Mouse (Mus musculus): ENCODE measurements at regions not wholly inside any gene's neighbourhood (a gene's known extent, or its start where the extent isn't known, plus 50 kb on each side); places are given as distances from the start of the nearest gene placed in this dataset.

DNA sequence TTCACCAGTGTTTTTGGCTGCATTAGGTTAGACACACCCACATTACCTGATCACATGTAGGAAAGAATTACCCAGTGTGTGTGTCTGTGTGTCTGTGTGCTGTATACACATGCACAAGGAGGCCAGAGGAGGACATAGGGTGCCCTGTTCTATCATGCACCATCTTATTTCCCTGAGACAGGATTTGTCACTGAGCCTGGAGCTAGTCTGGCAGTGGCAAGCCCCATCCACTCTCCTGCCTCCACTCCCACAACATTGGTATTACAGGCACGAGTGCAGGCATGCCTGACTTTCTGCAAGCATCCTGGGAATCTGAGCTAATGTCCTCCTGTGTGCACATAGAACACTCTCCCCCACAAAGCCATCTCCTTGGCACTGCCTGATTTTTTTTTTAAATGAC, 162.1 kb upstream of the Cops8 start:
- no peak for DNase-seq (ENCODE audit: low spot score in 2 of 2)

DNA sequence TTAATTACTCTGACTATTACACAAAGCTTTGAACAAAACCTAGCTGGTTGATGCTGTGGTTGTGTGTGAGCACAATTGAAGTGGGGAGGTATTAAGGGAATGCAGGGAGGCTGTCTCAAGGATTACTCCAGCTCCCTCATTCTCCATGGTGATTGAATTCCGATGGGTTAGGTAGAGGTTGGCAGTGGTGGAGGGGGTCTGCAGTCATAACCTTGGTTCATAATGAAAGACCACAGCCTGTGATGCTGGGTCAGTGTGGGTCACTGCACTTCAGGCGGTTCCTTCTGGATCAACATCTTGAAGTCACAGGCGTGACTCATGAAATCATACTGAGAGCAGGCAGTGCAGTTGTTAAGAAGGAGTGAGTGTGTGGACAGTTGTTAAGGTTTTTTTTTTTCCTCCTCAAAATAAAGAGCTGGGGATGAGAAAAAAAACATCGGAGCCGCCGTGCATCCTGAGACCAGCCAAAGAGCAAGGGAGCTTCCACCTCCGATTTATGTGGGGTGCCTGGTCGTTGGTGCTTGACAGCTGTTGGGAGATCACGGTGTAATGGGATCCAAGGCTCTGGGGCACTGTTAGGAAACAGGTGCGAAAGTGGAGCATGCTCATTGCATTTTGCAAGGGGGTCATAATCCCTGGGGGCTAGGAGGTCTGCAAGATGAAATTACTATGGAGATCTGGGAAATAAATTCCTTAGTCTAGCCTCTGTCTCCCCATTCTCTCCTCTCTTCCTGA, 161.5 kb upstream of the Cops8 start:
- intact Hi-C loops (cut with DNase I), result no loop called here
- DNase-seq (ENCODE audit: low spot score in 2 of 2), result no peak

More for the DNA sequence above, 162.1 kb upstream of the Cops8 start:
- intact Hi-C loops (cut with DNase I), result no loop called here

DNA sequence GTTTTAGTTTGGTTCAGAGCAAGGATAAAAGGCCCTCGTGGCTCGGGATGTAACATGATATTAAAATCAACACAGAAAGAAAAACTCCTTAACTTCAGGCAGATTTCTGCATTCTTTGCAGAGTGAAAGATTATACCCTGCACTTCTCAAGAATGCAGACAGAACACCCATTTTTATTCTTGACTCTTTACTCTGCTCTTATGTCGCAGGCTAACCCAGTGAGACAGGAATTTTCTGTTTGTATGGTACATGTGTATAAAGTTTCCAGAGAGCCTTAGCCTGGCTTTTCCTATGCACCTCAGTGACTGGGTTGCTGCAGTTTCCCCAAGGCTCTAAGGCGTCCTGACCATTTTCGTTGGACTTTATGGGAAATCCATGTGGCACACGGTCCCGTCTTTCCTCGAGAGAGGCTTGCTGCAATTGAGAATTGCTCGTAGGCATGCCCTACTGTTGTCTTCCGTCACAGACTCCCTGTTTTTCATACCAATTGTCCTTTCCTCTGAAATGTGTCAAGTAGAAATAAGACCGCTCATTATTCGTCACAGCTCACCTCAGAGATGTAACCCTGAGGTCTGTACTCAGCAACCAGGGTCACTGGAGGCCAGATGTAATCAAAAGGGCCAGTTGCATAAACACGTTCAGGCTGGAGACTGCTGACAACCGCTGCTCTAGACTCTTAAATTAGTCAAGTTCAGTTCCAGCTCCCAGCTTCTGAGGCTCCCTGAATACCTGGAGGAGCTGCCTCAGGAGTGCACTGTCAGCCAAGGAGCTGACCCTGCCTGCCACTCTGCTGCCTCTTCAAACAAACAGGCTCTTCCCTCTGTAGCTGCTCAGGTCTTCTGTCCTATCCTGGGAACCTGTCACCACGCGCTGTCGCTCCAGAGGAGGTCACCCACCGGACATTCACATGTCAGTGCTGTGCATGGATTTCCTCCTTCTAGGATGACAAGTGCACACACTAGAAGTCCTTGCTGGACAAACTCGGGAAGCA, 160.2 kb upstream of the Cops8 start:
- no peak for DNase-seq (ENCODE audit: low spot score in 2 of 2)
- intact Hi-C loops (cut with DNase I), result no loop called here

DNA sequence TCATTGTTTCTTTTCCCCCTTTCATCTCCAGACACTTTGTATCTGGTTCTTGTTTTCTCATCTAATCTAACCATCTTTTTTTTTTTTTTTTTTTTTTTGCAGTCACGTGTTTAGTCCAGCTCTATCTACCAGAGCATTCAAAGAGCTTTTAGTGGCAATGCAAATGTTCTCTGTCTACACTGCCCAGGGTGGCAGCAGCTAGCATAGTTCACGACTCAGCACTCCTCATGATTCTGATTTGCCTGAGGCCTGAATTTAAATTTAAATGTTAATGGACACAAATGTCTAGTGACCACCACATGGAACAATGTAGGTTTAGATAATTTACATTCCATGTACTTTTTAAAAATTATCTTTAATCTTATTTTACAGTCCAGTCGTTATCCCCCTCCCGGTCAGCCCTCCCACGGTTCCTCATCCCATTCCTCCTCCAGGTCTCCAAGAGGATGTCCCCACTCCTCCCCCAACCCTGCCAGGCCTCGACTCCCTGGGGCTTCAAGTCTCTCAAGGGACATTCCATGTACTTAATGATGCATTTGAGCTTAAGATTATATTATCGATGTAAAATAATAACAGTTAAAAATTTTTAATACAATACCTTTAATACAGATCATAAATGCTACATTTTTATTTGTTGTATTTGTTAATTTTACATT, 153.1 kb upstream of the Cops8 start:
- DNase-seq (ENCODE audit: low spot score in 2 of 2), result no peak

GRCm38 (mm10) chr1:90451942-90452557, 150.7 kb upstream of the Cops8 start:
- DNase-seq (ENCODE audit: low spot score in 2 of 2), result no peak
- intact Hi-C loops (cut with DNase I), result no loop called here

More for the DNA sequence above, 153.1 kb upstream of the Cops8 start:
- intact Hi-C loops (cut with DNase I), result no loop called here

- no peak for DNase-seq (ENCODE audit: low spot score in 2 of 2)
- intact Hi-C loops (cut with DNase I), result no loop called here
Measured at GRCm38 (mm10) chr1:90454263-90454662, 148.5 kb upstream of the Cops8 start.

- DNase-seq (ENCODE audit: low spot score in 2 of 2), result no peak
- intact Hi-C loops (cut with DNase I), result no loop called here
Measured at GRCm38 (mm10) chr1:90457396-90457795, 145.4 kb upstream of the Cops8 start.

DNA sequence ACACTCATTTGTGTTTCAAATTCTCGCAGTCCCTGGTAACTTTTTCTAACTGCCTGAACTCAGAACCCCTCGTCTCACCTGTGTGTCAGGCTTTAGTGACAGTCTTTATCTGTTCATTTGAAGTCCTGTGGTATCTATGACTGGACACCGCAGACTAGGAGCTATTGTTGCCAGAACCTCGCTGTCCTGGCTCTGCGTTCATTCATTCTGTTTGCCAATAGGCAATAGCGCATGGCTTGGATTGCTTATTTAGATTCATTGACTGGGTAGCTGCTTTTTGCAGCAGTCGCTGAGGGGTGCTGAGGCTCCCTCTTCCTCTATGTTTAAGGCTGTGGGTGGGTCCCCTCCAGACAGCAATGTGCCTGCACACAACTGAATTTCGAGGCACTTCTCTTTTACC, 144.6 kb upstream of the Cops8 start:
- no peak for DNase-seq (ENCODE audit: low spot score in 2 of 2)
- intact Hi-C loops (cut with DNase I), result no loop called here

GRCm38 (mm10) chr1:90461699-90462098, 141.1 kb upstream of the Cops8 start:
- intact Hi-C loops (cut with DNase I), result loop anchor here (5.0 kb wide), 1 partner anchor 184 kb away; no protein-coding TSS in a partner anchor
- DNase-seq (ENCODE audit: low spot score in 2 of 2), result peak; percentile 39 to 83

DNA sequence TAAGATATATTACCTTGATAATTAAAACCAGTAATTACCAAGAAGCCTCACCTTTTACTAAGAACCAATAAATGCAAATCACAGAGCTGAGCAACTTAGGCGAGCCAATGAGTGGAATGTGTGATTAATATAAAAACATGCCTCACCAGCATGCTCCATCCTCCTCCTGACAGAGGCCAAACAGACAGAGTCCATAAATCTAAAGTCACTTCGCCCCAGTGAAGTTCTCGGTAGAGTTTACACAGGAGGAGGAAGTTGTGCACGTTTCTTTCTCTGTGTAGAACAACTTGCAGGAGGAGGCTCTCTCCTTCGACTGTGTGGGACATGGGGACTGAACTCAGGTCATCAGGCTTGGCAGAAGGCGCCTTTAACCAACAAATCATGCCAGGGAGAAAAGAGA, 139.5 kb upstream of the Cops8 start:
- intact Hi-C loops (cut with DNase I), result loop anchor here (5.0 kb wide), 1 partner anchor 186 kb away; no protein-coding TSS in a partner anchor
- no peak for DNase-seq (ENCODE audit: low spot score in 2 of 2)

DNA sequence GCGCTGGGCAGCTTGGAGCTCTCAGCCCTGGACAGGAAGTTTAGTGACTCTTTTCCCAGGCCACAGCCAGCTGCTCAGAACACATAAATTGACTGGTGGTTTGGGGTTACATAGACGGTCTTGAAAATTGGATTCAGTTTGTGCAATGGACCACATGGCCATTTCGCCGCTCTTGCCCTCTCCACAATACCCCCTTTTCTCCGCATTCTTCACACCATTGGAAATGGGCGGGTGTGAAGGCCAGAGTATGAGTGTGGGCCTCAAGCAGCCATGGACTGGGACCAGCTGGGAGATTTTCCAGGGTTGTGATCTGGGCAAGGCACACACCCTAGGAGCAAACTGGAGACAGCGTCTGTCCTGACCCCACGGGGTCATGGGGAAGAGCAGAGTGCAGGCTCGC, 135.1 kb upstream of the Cops8 start:
- DNase-seq (ENCODE audit: low spot score in 2 of 2), result no peak
- intact Hi-C loops (cut with DNase I), result no loop called here

DNA sequence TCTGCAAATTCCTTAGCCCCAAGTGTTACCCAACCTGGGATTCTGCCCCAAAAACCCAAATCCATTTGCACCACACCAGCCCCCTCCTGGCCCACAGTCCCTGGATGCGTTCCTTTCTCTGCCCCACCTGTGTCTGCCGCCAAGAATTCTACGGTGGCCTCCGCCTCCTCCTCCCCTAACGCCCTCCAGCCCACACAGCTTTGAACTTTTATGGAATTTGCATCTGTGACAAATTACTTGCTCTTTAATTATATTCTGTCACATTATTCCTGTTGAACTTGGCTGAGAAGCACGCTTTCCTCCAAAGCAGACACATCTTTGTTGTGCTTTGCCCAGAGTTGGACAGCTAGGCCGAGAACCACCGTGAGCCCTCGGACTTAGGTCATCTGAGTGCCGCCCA, 131.8 kb upstream of the Cops8 start:
- intact Hi-C loops (cut with DNase I), result loop anchor here (5.0 kb wide), 1 partner anchor 116 kb away; no protein-coding TSS in a partner anchor
- DNase-seq (ENCODE audit: low spot score in 2 of 2), result no peak

DNA sequence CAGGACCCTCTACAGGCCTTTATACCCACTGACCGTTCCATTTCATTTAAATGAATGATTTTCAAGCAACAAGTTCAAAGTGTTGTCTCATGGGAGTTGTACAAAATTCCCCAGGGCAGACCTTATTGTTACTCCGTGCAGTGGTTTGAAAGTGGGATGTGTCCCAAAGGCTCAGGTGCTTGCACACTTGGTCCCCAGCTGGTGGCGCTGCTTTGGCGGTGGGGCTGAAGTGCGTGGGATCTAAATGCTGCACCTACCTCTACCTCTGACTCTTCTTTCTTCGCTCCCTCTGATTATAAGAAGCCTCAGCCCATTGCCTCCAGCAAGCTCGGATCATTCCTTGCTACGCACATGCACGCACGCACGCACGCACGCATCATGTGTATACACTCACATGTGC, 131.0 kb upstream of the Cops8 start:
- no peak for DNase-seq (ENCODE audit: low spot score in 2 of 2)
- intact Hi-C loops (cut with DNase I), result loop anchor here (5.0 kb wide), 1 partner anchor 115 kb away; no protein-coding TSS in a partner anchor

GRCm38 (mm10) chr1:90475060-90475813, 127.5 kb upstream of the Cops8 start:
- DNase-seq (ENCODE audit: low spot score in 2 of 2), result no peak
- intact Hi-C loops (cut with DNase I), result no loop called here

DNA sequence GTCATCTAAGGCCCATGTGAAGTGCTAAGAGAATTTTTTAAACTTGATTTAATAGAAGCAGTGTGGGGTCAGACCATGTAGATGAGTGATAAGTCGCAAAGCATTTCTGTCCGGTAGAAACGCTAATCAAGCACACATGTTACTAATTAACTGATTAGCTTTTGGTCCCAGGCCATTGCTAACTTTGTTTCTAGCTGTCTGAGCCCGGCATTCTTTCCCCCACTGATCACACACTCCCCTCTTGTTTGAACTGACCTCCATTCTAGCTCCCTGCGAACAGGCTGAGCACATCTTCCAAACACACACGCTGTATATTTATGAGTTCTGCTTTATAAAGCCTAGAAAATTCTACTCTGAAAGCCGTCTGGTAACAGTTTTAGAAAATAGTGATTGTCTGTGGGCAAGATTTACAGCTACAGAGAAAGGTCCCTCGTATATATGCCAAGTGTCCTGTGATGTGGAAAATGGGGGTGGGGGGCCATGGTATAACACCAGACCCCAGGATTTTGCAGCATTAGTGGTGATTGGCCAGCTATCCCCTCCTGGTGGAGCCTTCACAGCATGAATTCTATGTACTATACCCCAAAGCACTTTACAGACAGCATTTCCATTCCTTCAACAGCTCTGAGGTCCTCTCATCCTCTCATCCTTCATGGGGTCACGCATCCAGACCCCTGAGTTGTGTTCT, 126.1 kb upstream of the Cops8 start:
- no peak for DNase-seq (ENCODE audit: low spot score in 2 of 2)
- intact Hi-C loops (cut with DNase I), result no loop called here

DNA sequence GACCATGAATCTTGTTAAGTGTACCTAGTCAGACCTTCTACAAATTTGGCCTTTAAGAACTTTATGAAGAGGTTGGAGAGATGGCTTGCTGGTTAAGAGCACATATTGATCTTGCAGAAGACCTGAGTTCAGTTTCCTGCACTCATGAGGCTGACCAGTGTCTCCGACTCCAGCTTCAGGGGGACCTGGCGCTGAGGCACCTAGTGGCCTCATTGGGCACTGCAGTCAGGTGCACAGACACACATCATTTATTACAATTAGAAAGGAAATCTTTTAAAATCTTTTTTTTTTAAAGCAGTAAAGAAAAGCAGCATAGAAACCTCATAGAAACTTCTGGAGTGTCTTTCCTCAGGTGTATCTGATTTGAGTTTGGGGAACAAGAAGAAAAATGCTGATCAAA, 123.9 kb upstream of the Cops8 start:
- intact Hi-C loops (cut with DNase I), result no loop called here
- no peak for DNase-seq (ENCODE audit: low spot score in 2 of 2)

GRCm38 (mm10) chr1:90481247-90481646, 121.5 kb upstream of the Cops8 start:
- no peak for DNase-seq (ENCODE audit: low spot score in 2 of 2)
- intact Hi-C loops (cut with DNase I), result no loop called here

DNA sequence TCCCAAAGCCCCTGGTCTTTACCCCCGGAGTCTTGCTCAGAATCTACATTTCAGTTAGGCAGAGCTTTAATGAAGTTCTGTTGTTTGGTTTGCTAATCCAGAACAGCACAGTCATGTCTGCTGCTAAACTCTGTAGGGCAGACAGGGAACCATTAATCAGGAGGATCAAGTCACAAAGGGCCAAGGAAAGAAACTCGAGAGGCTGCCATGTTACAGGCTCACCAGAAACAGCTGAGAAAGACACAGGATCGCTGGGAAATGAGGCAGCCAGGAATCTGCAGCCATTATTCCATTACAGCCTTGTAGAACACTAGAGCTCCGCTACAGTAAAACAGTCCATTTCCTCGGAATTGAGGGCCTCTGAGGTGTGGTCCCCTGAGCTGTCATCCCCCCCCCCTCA, 121.1 kb upstream of the Cops8 start:
- DNase-seq (ENCODE audit: low spot score in 2 of 2), result no peak
- intact Hi-C loops (cut with DNase I), result no loop called here
